Mouse (Mus musculus): Measurements from ENCODE around the gene Pikfyve. TPM values are rescaled to one million over a fixed set of nuclear protein-coding genes. Genes with fewer than 3 reads are reported as not detected.

Gene Pikfyve
- total RNA-seq, 2 experiments from 2014 or later: 43.8 to 47.7 TPM

DNA sequence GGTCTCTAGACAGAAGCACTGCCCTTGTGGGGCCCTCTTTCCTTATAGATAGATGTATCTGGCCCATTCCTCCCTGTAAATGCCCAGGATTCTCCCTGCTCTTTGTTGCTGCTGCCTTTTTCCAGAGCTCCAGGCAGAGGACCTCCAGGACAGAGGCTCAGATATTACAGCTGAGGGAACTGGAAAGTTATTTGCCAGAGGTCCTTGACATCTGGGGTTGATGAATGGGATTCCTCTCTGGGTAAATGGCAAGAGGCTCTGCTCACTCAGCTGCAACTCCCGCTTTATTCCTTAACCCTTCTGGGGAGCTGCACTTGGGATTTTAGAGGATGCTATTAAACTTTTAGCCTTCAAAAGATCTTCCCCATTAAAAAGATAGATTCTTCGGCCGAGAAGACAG, 122.0 kb downstream of the Pikfyve start:
- DNase-seq (ENCODE audit: low spot score in 2 of 2): no peak
- TF ChIP-seq CTCF (conservative IDR thresholded peaks at IDR 0.05): no peak
- H3K4me3 ChIP-seq: no peak overlapping the region
- H3K27ac ChIP-seq: no peak overlapping the region

- TF ChIP-seq CTCF (conservative IDR thresholded peaks at IDR 0.05): no peak
- Histone ChIP-seq H3K4me3 (peak overlapping the region; percentile 48), H3K27ac (no peak overlapping the region)
- no peak for DNase-seq (ENCODE audit: low spot score in 2 of 2)
These were observed 124.9 kb downstream of the Pikfyve start for GRCm38 (mm10) chr1:65311214-65311933.

GRCm38 (mm10) chr1:65312118-65312517, 125.6 kb downstream of the Pikfyve start:
- peak overlapping the region; percentile 48 for H3K4me3 ChIP-seq
- peak; percentile 85 for TF ChIP-seq CTCF (conservative IDR thresholded peaks at IDR 0.05)
- peak; percentile 38 to 64 for DNase-seq (ENCODE audit: low spot score in 2 of 2)
- no peak overlapping the region for H3K27ac ChIP-seq

DNA sequence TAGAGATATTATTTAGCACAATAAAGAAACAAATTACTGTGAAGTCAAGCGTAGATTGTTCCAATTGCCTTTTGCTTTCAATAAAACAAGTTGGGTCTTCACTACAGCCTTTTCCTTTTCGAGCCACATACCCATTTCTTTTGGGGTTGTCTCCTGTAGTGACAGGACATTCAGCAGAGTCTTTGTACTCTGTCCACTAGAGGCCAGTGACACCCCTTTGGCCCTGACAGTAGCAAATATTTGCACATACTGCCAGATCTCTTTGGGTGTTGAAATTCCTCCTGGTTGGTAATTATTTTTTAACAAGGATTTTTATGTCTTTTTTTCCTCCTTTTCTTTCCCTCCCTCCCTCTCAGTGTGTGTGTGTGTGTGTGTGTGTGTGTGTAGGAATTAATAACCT, 126.4 kb downstream of the Pikfyve start:
- no peak overlapping the region for H3K27ac ChIP-seq
- DNase-seq (ENCODE audit: low spot score in 2 of 2): no peak
- TF ChIP-seq CTCF (conservative IDR thresholded peaks at IDR 0.05): no peak
- no peak overlapping the region for H3K4me3 ChIP-seq

DNA sequence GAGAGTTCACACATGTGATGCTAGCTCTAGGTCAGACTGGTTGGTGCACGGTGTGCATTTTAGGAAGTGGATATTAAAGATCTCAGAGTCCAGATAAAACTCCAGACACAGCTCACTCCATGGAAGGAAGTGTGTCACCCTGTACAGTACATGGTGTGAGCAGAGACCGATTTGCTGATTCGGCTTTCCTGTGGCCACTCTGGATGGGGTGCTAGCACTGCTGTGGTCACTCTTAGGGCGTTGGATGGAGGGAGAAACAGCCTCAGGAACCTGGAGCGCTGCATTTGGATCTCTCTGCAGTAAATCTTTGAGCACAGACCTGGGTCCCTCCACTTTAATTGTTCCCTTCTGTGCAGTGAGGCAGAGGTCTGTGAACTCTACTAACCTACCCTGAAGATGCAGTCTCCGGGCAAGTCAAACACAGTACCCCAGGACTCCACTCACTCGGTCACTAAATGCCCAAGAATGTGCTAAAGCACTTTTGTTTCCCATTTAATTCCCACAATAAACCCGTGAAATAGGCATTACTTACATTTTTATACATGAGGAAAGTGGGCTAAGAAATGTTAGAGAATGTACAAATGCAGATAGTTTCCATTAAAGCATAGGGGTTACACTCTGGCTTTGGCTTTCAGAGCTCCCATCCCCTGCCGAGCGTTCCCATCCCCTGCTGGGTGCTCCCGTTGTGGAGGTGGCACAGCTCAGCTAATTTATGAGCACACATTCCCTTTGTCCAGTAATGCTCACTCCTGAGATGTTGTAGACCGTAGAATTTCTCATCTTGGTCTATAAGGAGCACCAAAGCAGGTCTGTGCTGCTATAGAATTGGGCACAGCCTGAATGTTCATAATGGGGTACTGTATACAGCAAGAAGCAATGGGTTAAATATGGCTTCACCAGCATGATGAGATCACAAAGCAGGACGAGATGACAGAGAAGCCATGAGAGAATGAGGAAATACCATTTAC, 127.9 kb downstream of the Pikfyve start:
- TF ChIP-seq CTCF (conservative IDR thresholded peaks at IDR 0.05): no peak
- no peak overlapping the region for H3K27ac ChIP-seq
- H3K4me3 ChIP-seq: no peak overlapping the region
- DNase-seq (ENCODE audit: low spot score in 2 of 2): no peak

DNA sequence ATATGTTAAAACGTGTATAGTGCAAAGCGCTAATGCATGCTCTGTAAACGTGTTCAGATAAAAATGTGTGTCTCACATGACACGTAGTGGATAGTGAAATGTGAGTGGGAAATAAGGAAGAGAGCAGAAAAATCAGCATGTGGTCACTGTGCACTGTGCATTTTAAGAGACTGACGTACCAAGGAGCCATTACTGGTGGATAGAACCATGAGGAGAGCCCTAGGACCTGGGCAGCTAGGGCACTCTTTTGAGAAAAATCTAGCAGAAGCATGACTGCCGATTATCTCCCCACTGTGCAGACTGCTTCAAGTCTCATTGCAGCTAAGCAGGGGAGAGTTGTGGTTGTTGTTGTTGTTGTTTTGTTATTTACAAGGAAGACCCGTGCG, 128.5 kb downstream of the Pikfyve start:
- Histone ChIP-seq H3K4me3 (no peak overlapping the region), H3K27ac (no peak overlapping the region)
- TF ChIP-seq CTCF (conservative IDR thresholded peaks at IDR 0.05): no peak
- no peak for DNase-seq (ENCODE audit: low spot score in 2 of 2)

Other genes starting within 250 kb of the Pikfyve start
- gene Plekhm3, start 229.9 kb upstream of the Pikfyve start, total RNA-seq (2021): 10 to 100 TPM; 35.6 to 36.0 TPM
- gene Akr1cl, start 153.9 kb upstream of the Pikfyve start, total RNA-seq (2021): not detected
- gene Cryge, start 135.5 kb upstream of the Pikfyve start, total RNA-seq (2021): not detected
- gene Crygd, start 123.2 kb upstream of the Pikfyve start, total RNA-seq (2021): not detected
- gene Crygc, start 113.0 kb upstream of the Pikfyve start, total RNA-seq (2021): not detected
- not detected for gene Crygb, start 104.4 kb upstream of the Pikfyve start, total RNA-seq (2021)
- gene Cryga, start 83.3 kb upstream of the Pikfyve start, total RNA-seq (2021): under 1 TPM in 1 of 2 experiments, not detected in 1; 0.87 TPM
- gene Gm28845, start 67.1 kb upstream of the Pikfyve start, total RNA-seq (2021): under 1 TPM in 1 of 2 experiments, not detected in 1; 0.76 TPM
- 1 to 10 TPM; 8.4 to 8.8 TPM for gene D630023F18Rik, start 63.5 kb upstream of the Pikfyve start, total RNA-seq (2021)
- 10 to 100 TPM; 41.5 to 49.6 TPM for gene Idh1, start 183 bp upstream of the Pikfyve start, total RNA-seq (2021)
- under 1 TPM; 0.25 to 0.28 TPM for gene Pth2r, start 95.4 kb downstream of the Pikfyve start, total RNA-seq (2021)

All from layer of hippocampus, adult 2 months (tissue).